Mouse (Mus musculus) E14TG2a.4 (cell line): ENCODE results near the gene Csrp1.

Experiments
- CTCF ChIP-seq: conservative IDR thresholded peaks from 2 replicates; pipeline ENCODE4 v1.5.1; 2014; ENCODE audit warnings: low read length
- NANOG ChIP-seq: IDR thresholded peaks from 2 replicates; pipeline ENCODE4 v1.6.1; 2014; ENCODE audit warnings: borderline replicate concordance, low read length, mixed read lengths
- POU5F1 ChIP-seq: IDR thresholded peaks from 2 replicates; pipeline ENCODE4 v1.6.1; 2014; ENCODE audit warnings: low read length, borderline replicate concordance

DNA sequence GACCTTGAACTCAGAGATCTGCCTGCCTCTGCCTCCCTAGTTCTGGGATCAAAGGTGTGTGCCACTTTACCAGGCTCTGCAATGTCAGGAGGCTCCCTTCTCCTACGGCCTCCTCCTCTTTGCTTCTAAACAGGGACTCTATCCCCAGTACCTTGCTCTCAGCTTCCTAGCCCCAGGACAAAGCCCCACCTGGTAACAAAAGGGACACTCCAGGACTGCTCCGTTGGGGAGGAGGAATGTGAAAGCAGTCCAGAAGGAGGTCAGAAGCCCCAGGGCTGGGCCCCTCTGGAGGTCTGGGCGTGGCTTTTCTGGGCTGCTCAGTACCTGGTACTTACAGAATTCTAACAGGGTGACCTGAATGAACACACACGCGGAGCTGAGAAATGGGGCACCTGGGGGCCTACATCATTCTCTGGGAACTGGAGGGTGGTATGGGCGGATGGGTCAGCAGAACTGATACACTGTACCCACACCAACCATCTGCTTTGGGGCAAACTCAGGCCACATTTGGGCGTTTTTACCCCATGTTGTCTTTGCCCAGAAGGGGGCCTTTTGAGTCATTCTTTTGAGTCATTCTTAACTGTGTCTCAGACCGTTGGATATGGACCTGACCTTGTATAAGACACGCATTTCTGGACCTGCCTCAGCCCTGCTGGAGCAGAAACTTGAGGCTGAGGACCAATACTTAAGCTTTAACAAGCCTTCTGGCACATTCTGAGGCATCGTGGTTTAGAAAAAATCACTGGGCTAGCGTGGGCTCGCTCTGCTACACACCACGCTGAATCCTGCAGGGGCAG, 72.5 kb downstream of the Csrp1 start:
- no peak for TF ChIP-seq CTCF
- 0 out of 2 replicates have a peak, but pooled peaks have one; percentile 9 for TF ChIP-seq NANOG
- no peak for TF ChIP-seq POU5F1
